Mouse (Mus musculus): Measurements from ENCODE around the gene Imp3.

The Imp3 gene

GRCm38 (mm10) chr9:56973960-56974524 lies 36.8 kb downstream of the Imp3 start:
- DNase-seq, result no peak

- no peak for DNase-seq
Measured at GRCm38 (mm10) chr9:56975199-56975598, 37.9 kb downstream of the Imp3 start.

GRCm38 (mm10) chr9:56980186-56980585 lies 42.9 kb downstream of the Imp3 start:
- no peak for DNase-seq

GRCm38 (mm10) chr9:56981502-56981901 lies 44.2 kb downstream of the Imp3 start:
- DNase-seq, result no peak
